Mouse (Mus musculus) hindbrain, embryonic 14.5 days (tissue): Measurements from ENCODE around the gene Wdfy3. TPM values are rescaled to one million over a fixed set of nuclear protein-coding genes. Genes with fewer than 3 reads are reported as not detected.

ENCODE experiments used
- ATAC-seq: fragments of 200-750 bp; cut with Nextera tagmentation; 2 replicates; pipeline ENCODE4 v1.8.0; 2017; ENCODE audit warnings: moderate number of reproducible peaks, mild to moderate bottlenecking, moderate TSS enrichment, moderate library complexity; ENCODE audit not compliant: low FRiP score
- DNase-seq: peaks from one replicate; pipeline ENCODE4 v3.0.0-alpha.2; 2015; ENCODE audit warnings: low spot score
- H3K27ac ChIP-seq: fragments of 300-500 bp; sonication (generic); 2 replicates; pipeline ENCODE4 v1.5.1; 2014; ENCODE audit warnings: mild to moderate bottlenecking, moderate library complexity
- H3K27me3 ChIP-seq: fragments of 300-500 bp; sonication (generic); 2 replicates; pipeline ENCODE4 v1.6.1; 2014; ENCODE audit warnings: mild to moderate bottlenecking, low read length, mixed read lengths; ENCODE audit not compliant: control insufficient read depth, insufficient read depth
- H3K36me3 ChIP-seq: fragments of 300-500 bp; sonication (generic); replicated peaks from 2 replicates; pipeline ENCODE4 v1.6.1; 2014; ENCODE audit not compliant: control insufficient read depth, insufficient read depth
- H3K4me1 ChIP-seq: fragments of 300-500 bp; sonication (generic); replicated peaks from 2 replicates; pipeline ENCODE4 v1.6.1; 2014; ENCODE audit warnings: antibody characterized with exemption, low read length, mixed read lengths; ENCODE audit not compliant: control insufficient read depth, insufficient read depth
- H3K4me2 ChIP-seq: fragments of 300-500 bp; sonication (generic); replicated peaks from 2 replicates; pipeline ENCODE4 v1.6.1; 2014; ENCODE audit warnings: mild to moderate bottlenecking, moderate library complexity
- H3K4me3 ChIP-seq: fragments of 300-500 bp; sonication (generic); replicated peaks from 2 replicates; pipeline ENCODE4 v1.5.1; 2014; ENCODE audit warnings: mild to moderate bottlenecking, low read length
- H3K9ac ChIP-seq: fragments of 300-500 bp; sonication (generic); 2 replicates; pipeline ENCODE4 v1.6.1; 2014
- H3K9me3 ChIP-seq: fragments of 300-500 bp; sonication (generic); 2 replicates; pipeline ENCODE4 v1.6.1; 2016; ENCODE audit warnings: low read length; ENCODE audit not compliant: control insufficient read depth
- whole genome bisulfite sequencing: fragments of 180-500 bp; shearing (Covaris S2); extraction: QIAGEN DNeasy Blood & Tissue Kit; methylation state at CpG from one replicate; pipeline ENCODE4 v1.1.7; 2014; 5-methylcytosine and 5-hydroxymethylcytosine counted together
- polyA plus RNA-seq: library from polyadenylated mRNA; unstranded; fragments of >200 nt; fragmentation: Nextera tagmentation; extraction: Ambion mirVana; gene quantifications from 2 replicates; pipeline ENCODE4 v1.2.1, GENCODE M21; 2014

Wdfy3 gene
- polyA plus RNA-seq, 1 experiment from 2014 or later, result 36.2 TPM

DNA sequence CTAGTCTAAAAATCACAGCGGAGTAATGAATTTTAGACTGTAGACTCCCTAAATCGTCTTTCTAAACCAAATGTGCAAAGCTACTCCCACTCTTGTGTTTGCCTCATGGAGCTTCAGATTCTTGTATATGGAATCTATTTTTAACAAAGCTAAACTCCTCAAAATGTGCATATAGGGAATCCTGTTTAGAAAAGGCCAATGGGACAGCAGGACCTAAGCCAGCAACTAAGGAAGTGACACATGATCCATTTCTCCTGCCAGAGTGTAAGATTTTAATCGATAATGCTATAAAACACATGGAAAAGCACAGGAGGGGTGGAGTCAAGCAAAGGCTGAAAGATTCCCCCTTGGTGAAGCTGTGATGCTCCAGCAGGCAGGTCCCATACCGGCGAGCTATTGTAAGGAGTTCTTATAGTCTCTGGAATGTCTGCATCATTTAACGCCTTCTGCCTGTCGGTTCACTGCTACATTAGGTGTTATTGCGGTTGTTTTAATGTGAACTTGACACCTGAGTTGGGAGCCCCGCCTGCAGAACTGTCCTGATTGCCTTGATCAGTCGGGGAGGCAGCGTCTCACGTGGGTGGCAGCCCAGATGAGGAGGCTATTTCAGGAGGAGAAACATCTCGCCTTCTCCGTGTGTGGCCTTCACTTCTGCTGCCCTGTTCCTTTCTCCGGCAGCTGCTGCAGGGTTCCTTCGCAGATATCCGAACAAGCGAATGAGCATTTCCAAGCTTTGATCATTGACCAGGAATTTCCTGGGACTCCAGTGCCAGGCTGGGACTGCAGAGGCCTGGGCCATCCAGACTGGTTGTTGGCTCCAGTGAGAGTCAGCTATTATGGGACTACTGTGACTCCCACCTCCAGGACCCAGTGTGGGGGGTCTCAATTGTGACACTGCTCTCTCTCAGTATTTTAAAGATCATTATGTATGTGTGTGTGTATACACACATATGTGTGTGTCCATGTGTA lies 15.3 kb upstream of the Wdfy3 start:
- DNase-seq (no peak), ATAC-seq (no peak)
- H3K4me1 ChIP-seq, result no peaks in the 10 kb centered on the region
- H3K9ac ChIP-seq, result no peak overlapping the region
- H3K27me3 ChIP-seq, result no peaks in the 10 kb centered on the region
- H3K27ac ChIP-seq, result no peak overlapping the region
- 59% methylated on average over 18 of the region's 18 CpGs for WGBS
- H3K4me3 ChIP-seq, result no peak overlapping the region
- no peak overlapping the region for H3K4me2 ChIP-seq
- H3K36me3 ChIP-seq, result no peaks in the 10 kb centered on the region
- no peaks in the 10 kb centered on the region for H3K9me3 ChIP-seq

DNA sequence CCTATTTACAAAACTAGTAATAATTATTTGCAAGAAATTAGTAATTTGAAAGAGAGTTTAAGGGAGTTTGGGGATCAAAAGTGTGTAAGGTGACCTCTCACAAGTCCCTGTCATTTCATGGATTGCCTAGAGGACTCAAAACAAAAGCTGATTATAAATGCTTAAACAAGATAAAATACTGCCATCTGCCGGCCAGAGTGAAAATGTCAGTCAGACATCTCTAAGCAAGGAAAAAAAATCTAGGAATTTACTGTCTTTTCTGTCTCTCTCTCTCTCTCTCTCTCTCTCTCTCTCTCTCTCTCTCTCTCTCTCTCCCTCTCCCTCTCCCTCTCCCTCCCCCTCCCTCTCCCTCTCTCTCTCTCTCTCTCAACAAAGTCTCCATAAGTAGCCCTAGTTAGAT lies 4.4 kb upstream of the Wdfy3 start:
- ATAC-seq (no peak), DNase-seq (peak; percentile 93)
- Histone ChIP-seq H3K36me3 (no peaks in the 10 kb centered on the region), H3K9me3 (no peaks in the 10 kb centered on the region), H3K4me3 (no peak overlapping the region), H3K4me2 (no peak overlapping the region), H3K4me1 (peaks cover 26% of the 10 kb centered on the region), H3K9ac (no peak overlapping the region), H3K27ac (no peak overlapping the region), H3K27me3 (no peaks in the 10 kb centered on the region)
- WGBS, result 0% methylated on average over 1 of the region's 1 CpGs

DNA sequence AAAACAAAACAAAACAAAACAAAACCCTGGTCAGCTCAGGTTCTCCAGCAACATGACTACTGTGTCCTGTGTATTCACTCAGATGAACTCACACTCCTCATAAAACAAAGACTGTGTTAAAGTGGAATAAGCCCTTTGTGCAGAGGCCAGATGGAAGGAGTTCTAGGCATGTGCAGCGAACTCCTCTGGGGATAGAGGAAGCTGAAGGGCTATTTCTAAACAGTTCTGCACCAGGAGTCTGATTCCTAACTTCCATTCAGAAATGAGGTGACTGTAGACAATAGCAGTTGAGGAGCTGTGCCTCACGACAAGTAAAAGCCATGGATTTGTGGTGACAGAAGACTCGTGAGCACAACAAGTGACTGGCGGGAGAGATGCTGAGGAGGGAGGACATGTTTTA lies 2.3 kb upstream of the Wdfy3 start:
- peak overlapping the region; percentile 51 for H3K9ac ChIP-seq

DNA sequence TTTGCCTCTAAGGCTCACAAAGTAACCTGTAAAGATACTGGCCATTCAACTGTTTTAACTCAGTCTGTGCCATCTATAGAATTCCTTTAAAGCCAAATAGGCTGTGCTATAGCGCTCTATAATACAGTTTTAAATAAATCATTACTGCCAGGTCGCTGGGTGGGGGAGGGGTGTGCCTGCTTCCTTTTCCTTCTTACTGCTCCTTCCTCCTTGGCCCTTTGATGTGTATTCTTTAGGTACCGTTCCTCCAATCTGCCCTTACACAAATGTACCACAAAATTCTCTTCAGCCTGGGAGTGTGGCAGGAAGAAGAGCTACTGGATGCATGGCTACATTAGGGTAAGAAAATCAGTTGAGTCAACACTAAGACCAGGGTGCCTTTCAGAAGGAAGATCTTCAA lies 1.5 kb upstream of the Wdfy3 start:
- 39% methylated on average over 3 of the region's 3 CpGs for WGBS
- Histone ChIP-seq H3K27me3 (no peaks in the 10 kb centered on the region), H3K4me3 (peak overlapping the region; percentile 95), H3K36me3 (no peaks in the 10 kb centered on the region; the same call in 1 of the 2 replicates), H3K9ac (peak overlapping the region; percentile 99), H3K9me3 (no peaks in the 10 kb centered on the region), H3K4me1 (peaks cover 45% of the 10 kb centered on the region), H3K4me2 (peak overlapping the region; percentile 72), H3K27ac (peak overlapping the region; percentile 99)
- DNase-seq, result peak; percentile 35
- ATAC-seq, result no peak

More for the DNA sequence above, 2.3 kb upstream of the Wdfy3 start:
- H3K4me1 ChIP-seq, result peaks cover 37% of the 10 kb centered on the region
- H3K4me3 ChIP-seq, result peak overlapping the region; percentile 95
- DNase-seq (peak; percentile 29), ATAC-seq (no peak)
- no peaks in the 10 kb centered on the region for H3K27me3 ChIP-seq
- peak overlapping the region; percentile 99; the same call in 1 of the 2 replicates for H3K27ac ChIP-seq
- no peaks in the 10 kb centered on the region for H3K36me3 ChIP-seq
- H3K4me2 ChIP-seq, result peak overlapping the region; percentile 72
- WGBS, result 24% methylated on average over 4 of the region's 4 CpGs
- H3K9me3 ChIP-seq, result no peaks in the 10 kb centered on the region

DNA sequence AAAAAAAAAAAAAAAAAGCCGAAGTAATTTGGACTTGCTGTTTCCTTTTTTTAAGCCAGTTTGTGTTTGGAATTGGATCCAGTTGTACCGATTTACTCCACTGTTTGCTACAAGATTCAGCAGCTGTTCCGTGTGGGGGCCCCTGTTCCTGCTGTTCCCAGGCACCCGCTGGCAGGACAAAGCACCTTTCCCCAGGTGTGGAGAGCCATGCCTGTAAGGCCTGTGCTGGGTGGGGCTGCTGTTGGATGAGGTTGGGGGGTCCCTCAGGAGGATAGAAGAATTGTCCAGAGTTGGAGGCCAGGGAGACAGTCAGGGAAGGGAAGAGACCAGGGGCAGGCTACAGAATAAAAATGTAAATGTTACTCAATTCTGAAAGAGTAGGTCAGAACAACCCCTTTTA lies 1.1 kb upstream of the Wdfy3 start:
- Histone ChIP-seq H3K4me3 (peak overlapping the region; percentile 95), H3K36me3 (no peaks in the 10 kb centered on the region; the same call in 1 of the 2 replicates), H3K27ac (peak overlapping the region; percentile 99), H3K9me3 (no peaks in the 10 kb centered on the region), H3K27me3 (no peaks in the 10 kb centered on the region), H3K4me1 (peaks cover 50% of the 10 kb centered on the region), H3K4me2 (peak overlapping the region; percentile 72), H3K9ac (peak overlapping the region; percentile 99)
- DNase-seq (no peak), ATAC-seq (no peak)
- 42% methylated on average over 4 of the region's 4 CpGs for WGBS

DNA sequence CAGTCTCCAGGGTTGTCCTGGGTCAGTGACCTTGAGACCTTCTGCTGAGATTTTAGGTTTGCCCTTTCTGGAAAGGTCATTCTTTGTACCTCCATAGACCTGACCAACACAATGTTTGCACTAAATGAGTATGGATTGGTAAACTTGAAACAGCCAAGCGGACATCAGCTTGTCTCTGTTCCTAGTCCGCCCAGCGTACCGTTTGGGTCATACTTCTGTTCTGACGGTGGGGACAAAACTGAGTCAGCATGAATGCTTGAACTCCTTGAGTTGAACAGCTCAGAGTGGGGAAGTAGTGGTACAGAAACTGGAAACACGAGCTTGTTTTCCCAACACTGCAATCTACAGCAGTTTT lies 670 bp upstream of the Wdfy3 start:
- Histone ChIP-seq H3K27ac (peak overlapping the region; percentile 99), H3K9ac (peak overlapping the region; percentile 99), H3K4me3 (peak overlapping the region; percentile 95), H3K27me3 (no peaks in the 10 kb centered on the region), H3K4me2 (peak overlapping the region; percentile 72), H3K9me3 (no peaks in the 10 kb centered on the region), H3K4me1 (peaks cover 51% of the 10 kb centered on the region), H3K36me3 (no peaks in the 10 kb centered on the region; the same call in 1 of the 2 replicates)
- DNase-seq (peak; percentile 51), ATAC-seq (no peak)
- WGBS, result 8% methylated on average over 6 of the region's 6 CpGs

DNA sequence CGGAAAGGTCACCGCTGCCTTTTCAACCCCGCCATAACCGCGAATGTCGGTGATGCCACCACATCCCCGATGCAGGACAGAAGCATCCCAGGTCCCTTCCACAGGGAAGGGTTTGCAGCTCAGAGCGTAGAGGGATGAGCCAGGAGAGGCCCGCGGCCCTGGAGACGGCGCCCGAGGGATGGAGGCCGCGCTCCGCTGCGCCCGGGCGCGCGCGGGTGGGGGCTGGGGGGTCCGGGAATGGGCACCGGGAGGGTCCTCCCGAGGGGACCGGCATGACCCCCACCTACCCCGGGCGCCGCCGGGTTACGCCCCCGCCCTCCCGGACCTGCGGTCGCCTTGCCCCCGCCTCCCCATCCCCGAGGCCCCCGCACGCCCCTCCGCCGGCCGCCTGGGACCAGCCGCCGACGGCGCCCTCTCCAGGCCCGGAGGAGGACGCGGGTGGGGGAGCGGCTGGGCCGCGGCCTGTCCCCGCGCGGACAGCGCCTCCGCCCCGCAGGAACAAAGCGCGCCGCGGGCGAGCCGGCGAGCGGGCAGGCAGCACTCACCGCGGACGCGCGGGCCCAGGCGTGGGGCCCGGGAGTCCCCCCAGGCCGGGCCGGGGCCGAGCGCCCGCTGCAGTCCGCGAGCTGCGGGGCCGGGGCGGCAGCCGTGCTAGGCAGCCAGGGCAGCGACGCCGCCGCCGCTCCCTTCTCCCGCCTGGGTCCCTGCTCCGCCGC lies 512 bp downstream of the Wdfy3 start:
- H3K27ac ChIP-seq, result peak overlapping the region; percentile 99
- no peaks in the 10 kb centered on the region for H3K27me3 ChIP-seq
- peak overlapping the region; percentile 99 for H3K9ac ChIP-seq
- DNase-seq (peak; percentile 53), ATAC-seq (peak; percentile 67)
- peak overlapping the region; percentile 95 for H3K4me3 ChIP-seq
- no peaks in the 10 kb centered on the region for H3K9me3 ChIP-seq
- peak overlapping the region; percentile 72 for H3K4me2 ChIP-seq
- H3K4me1 ChIP-seq, result peaks cover 51% of the 10 kb centered on the region
- under 1% methylated on average over 57 of the region's 92 CpGs for WGBS
- no peaks in the 10 kb centered on the region; the same call in 1 of the 2 replicates for H3K36me3 ChIP-seq

DNA sequence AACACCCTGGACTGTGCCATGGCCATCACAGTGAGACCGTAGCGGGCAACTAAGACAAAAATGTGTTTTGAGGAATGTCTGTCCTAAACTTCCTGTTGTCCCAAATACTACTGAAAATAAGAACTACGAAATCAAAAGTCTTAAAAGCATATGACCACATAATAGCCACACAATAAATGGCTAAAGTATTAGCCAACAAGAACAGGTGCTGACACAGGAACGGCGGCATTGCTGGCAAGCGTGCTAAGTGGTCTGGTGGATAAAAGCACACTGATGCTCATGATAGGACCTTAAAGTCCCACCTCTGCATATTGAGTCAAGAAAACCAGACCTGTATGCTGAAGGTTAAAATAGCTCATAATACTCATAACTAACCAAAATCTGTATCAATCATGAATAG lies 3.3 kb downstream of the Wdfy3 start:
- Histone ChIP-seq H3K4me3 (no peak overlapping the region), H3K9me3 (no peaks in the 10 kb centered on the region), H3K27me3 (no peaks in the 10 kb centered on the region), H3K4me2 (no peak overlapping the region; the same call in 1 of the 2 replicates), H3K36me3 (no peaks in the 10 kb centered on the region; the same call in 1 of the 2 replicates), H3K27ac (no peak overlapping the region), H3K9ac (no peak overlapping the region), H3K4me1 (peaks cover 49% of the 10 kb centered on the region)
- ATAC-seq, result no peak
- WGBS, result 99% methylated on average over 6 of the region's 6 CpGs
- DNase-seq, result no peak
